Mouse (Mus musculus) forelimb bud, embryonic 11.5 days (tissue): ENCODE data around the gene Ugt2b5.
A peak's percentile ranks its signal among the peaks of the same experiment; 100 is the strongest.
"Not testable (repeated sequence)": the region's sequence is repeated elsewhere in the genome, so short reads cannot be mapped to it uniquely, and the experiment has no call there.

ENCODE experiments used
- DNase-seq: peaks from one replicate; pipeline ENCODE4 v3.0.0-alpha.2; 2012; ENCODE audit warnings: low read depth, low spot score

The Ugt2b5 gene

GRCm38 (mm10) chr5:87140196-87140595 lies at the start of gene Ugt2b5:
Gene Ugt2b5, minus strand, starts transcription at chr5:87140318.
- DNase-seq, result not testable (repeated sequence)

DNA sequence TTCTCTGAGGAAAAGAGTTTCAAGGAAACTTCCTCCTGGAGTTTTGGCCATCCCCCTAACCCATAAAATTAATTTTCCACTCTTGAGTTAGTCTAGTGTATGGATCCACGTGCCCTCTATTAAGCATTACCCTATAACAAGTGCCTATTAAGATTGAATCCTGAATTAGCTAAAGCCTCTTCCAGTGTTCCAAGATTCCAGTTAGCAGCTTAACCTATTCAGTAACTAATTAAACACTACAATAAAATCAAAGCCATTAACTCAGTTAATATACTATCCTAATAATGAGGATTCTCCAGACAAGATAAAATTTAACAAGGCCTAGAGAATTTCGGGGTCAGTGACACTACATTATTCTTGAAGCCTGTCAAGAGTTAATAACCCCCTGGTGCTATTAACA lies 35.7 kb upstream of the Ugt2b5 start:
- DNase-seq, result not testable (repeated sequence)

- DNase-seq, result no peak
These were observed 34.6 kb upstream of the Ugt2b5 start for GRCm38 (mm10) chr5:87174671-87175070.

GRCm38 (mm10) chr5:87147741-87148454 lies 7.8 kb upstream of the Ugt2b5 start:
- DNase-seq, result no peak

DNA sequence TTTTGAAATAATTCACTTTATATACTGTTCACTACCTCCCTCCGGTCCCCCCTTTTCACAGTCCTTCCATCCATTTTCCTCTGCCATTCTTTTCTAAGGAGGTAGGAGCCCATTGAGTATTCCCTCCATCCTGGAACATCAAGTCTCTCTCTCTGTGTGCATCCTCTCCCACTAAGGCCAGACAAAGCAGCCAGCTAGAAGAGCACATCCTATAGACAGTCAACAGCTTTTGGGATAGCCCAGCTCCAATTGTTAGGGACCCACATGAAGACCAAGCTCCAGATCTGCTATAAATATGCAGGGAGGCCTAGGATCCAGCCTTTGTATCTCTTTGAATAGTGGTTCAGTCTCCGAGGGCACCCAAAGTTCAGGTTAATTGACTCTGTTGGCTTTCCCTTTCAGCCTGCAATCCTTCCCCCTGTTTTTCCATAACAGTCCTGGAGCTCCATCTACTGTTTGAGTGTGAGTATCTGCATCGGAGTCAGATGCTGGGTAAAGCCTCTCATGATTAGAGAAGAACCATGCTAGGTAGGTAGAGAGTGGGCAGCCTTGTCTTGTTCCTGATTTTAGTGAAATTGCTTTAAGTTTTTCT lies 2.8 kb upstream of the Ugt2b5 start:
- DNase-seq, result peak; percentile 10

GRCm38 (mm10) chr5:87103697-87104096 lies 36.4 kb downstream of the Ugt2b5 start:
- not testable (repeated sequence) for DNase-seq

DNA sequence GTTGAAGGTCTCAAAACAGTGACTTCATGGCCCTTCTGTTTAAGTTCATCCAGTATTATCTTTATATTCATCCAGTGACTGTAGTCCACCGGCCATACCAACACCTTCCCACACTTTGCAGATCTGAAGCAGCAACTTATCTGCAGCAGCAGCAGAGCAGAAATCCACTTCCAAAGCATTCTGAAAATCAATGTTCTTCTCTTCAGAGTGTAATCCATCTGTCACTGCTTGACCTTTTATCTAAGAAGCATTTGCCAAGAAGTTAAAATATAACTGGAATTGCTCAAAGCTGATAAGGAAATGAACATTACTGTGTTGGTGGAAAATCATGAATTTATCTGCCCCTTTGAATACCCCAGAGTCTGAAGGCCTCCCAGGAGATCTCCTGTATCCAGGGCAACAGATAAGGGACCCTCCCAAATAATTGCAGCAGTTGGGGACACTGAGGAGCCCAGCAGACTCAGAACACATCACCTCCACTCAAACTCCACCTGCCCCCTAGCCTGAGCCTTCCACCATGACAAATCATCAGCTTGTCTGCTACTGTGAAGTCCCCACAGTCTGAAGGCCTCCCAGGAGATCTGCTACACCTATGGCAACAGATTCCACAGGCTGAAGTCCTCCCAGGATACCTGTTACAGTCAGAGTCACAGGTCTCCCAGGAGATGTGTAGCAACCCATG lies 47.6 kb downstream of the Ugt2b5 start, which contains the start of gene Ugt2b36:
Gene Ugt2b36, minus strand, starts transcription at position 210 of the 682 bp plus-strand sequence.
- DNase-seq, result no peak

GRCm38 (mm10) chr5:87091111-87091510 lies 49.0 kb downstream of the Ugt2b5 start:
- no peak for DNase-seq

DNA sequence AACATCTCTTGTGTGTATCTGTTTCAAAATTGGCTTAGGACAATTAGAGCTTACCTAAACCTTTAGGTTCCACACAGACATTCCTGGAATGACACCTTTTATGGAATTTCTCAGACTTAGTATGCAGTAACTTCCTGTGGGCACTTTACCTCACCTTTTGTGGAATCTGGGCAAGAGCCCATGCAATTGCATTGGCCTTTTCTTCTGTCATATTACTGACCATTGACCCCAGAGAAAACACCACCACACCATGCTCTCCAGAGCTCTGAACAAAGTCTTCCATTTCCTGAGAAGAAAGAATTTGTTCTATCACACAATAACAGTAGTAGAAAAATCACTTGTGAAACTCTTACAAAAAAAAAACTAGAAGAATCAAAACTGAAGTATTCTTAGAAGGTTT lies 50.9 kb downstream of the Ugt2b5 start:
- DNase-seq, result no peak

DNA sequence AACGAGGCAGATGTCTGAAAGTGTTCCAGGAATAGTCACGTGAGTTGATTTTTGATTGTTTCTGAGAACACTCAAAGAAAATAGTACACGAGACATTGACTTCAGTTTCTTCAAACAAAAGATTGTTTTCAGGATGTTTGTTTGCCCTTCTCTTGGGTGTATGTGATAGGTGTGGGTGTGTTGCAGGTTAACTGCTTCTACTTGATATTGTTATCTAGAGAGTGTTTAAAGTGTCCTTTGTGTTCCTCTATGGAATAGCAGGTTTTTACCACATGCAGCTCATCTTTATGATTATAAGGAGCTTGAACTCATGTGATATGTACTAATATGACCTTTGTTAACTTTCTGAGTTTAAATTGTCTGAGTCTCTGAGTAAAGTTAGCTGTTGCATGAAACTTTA lies 53.8 kb downstream of the Ugt2b5 start:
- no peak for DNase-seq
